Mouse (Mus musculus) intestine, postnatal 0 days (tissue): Measurements from ENCODE around the gene Lpar5. TPM values are rescaled to one million over a fixed set of nuclear protein-coding genes. Genes with fewer than 3 reads are reported as not detected.

Experiments
- ATAC-seq: fragments of 200-750 bp; cut with Nextera tagmentation; 2 replicates; pipeline ENCODE4 v1.8.0; 2017; ENCODE audit warnings: mild to moderate bottlenecking, moderate TSS enrichment, moderate library complexity
- H3K27ac ChIP-seq: fragments of 300-500 bp; sonication (generic); 2 replicates; pipeline ENCODE4 v1.5.1; 2014; ENCODE audit warnings: mild to moderate bottlenecking, low read depth, low read length, moderate library complexity
- H3K27me3 ChIP-seq: fragments of 300-500 bp; sonication (generic); replicated peaks from 2 replicates; pipeline ENCODE4 v1.6.1; 2014; ENCODE audit warnings: low read length, mixed read lengths; ENCODE audit not compliant: control insufficient read depth, insufficient read depth
- H3K36me3 ChIP-seq: fragments of 300-500 bp; sonication (generic); 2 replicates; pipeline ENCODE4 v1.6.1; 2014; ENCODE audit warnings: mild to moderate bottlenecking, moderate library complexity; ENCODE audit not compliant: control insufficient read depth, insufficient read depth
- H3K4me1 ChIP-seq: fragments of 300-500 bp; sonication (generic); replicated peaks from 2 replicates; pipeline ENCODE4 v1.6.1; 2014; ENCODE audit warnings: antibody characterized with exemption, low read length, mixed read lengths; ENCODE audit not compliant: control insufficient read depth, insufficient read depth
- H3K4me2 ChIP-seq: fragments of 300-500 bp; sonication (generic); replicated peaks from 2 replicates; pipeline ENCODE4 v1.6.1; 2014; ENCODE audit warnings: low read depth, mild to moderate bottlenecking, moderate library complexity
- H3K4me3 ChIP-seq: fragments of 300-500 bp; sonication (generic); 2 replicates; pipeline ENCODE4 v1.5.1; 2014; ENCODE audit warnings: low read depth, low read length
- H3K9ac ChIP-seq: fragments of 300-500 bp; sonication (generic); 2 replicates; pipeline ENCODE4 v1.6.1; 2014; ENCODE audit warnings: mild to moderate bottlenecking, low read depth, low read length
- H3K9me3 ChIP-seq: fragments of 300-500 bp; sonication (generic); 2 replicates; pipeline ENCODE4 v1.6.1; 2016; ENCODE audit warnings: mixed run types; ENCODE audit not compliant: control insufficient read depth
- CTCF ChIP-seq: sonication (generic); IDR thresholded peaks from 2 replicates; pipeline ENCODE4 v1.5.1; 2016; ENCODE audit warnings: low read depth, mild to moderate bottlenecking, control low read depth, antibody characterized with exemption, moderate library complexity
- WGBS: fragments of 180-500 bp; shearing (Covaris S2); extraction: QIAGEN DNeasy Blood & Tissue Kit; methylation state at CpG from one replicate; pipeline ENCODE4 v1.1.7; 2014; 5-methylcytosine and 5-hydroxymethylcytosine counted together
- polyA plus RNA-seq: library from polyadenylated mRNA; unstranded; fragments of >200 nt; fragmentation: Nextera tagmentation; extraction: Ambion mirVana; gene quantifications from 2 replicates; pipeline ENCODE4 v1.2.1, GENCODE M21; 2015

Lpar5 gene
- polyA plus RNA-seq, 1 experiment from 2014 or later: 9.9 TPM

DNA sequence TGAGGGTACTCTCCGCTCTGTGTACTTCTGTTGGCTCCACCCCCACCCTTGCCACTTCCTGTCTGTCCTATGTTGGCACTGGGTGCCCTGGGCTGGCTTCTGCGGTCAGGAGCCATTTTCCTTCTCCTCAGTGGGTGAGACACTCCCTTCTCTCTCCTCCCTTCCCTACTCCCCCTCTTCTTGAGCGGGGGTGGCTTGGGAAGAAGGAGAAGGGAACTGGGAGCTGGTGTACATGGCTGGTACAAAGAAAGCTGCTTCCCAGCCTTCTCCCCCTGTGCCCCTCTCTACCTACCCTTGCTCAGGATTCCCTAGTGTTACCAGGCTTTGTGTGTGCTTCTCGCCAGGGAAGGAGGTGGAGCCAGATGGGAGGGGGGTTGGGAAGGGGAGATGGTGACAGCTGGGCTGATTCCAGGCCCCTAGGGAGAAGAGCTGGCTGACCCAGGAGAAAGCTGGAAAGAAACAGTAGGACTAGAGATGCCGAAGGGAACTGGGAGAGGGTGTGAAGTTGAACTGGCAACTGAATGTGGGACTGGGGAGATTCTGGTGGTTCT, 31.8 kb downstream of the Lpar5 start:
- H3K9me3 ChIP-seq: no peaks in the 10 kb centered on the region
- no peak overlapping the region for H3K27ac ChIP-seq
- 41% methylated on average over 5 of the region's 5 CpGs for WGBS
- peaks cover 45% of the 10 kb centered on the region for H3K36me3 ChIP-seq
- H3K4me3 ChIP-seq: no peak overlapping the region
- H3K9ac ChIP-seq: no peak overlapping the region
- no peaks in the 10 kb centered on the region for H3K27me3 ChIP-seq
- no peak for ATAC-seq
- peak overlapping the region; percentile 31; the same call in 1 of the 2 replicates for H3K4me2 ChIP-seq
- H3K4me1 ChIP-seq: peaks cover 12% of the 10 kb centered on the region; the same call in 1 of the 2 replicates
- no peak for TF ChIP-seq CTCF

DNA sequence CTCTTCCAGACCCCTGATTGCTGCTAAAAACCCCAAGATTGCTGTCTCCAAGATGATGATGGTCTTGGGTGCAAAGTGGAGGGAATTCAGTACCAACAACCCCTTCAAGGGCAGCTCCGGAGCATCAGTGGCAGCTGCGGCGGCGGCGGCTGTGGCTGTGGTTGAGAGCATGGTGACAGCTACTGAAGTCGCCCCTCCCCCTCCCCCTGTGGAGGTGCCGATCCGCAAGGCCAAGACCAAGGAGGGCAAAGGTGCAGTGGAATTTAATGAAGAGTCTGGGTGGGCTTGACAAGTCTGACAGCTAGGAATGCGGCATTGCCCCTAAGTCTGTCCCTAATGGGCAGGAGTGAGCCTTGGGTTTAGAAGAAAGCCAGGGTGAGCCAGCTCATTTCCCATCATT, 33.7 kb downstream of the Lpar5 start:
- H3K4me3 ChIP-seq: no peak overlapping the region
- WGBS: 92% methylated on average over 9 of the region's 9 CpGs
- peaks cover 12% of the 10 kb centered on the region; the same call in 1 of the 2 replicates for H3K4me1 ChIP-seq
- no peak overlapping the region for H3K9ac ChIP-seq
- H3K36me3 ChIP-seq: peaks cover 64% of the 10 kb centered on the region
- ATAC-seq: no peak
- no peaks in the 10 kb centered on the region for H3K27me3 ChIP-seq
- H3K27ac ChIP-seq: no peak overlapping the region
- no peak overlapping the region for H3K4me2 ChIP-seq
- no peak for TF ChIP-seq CTCF
- no peaks in the 10 kb centered on the region for H3K9me3 ChIP-seq

DNA sequence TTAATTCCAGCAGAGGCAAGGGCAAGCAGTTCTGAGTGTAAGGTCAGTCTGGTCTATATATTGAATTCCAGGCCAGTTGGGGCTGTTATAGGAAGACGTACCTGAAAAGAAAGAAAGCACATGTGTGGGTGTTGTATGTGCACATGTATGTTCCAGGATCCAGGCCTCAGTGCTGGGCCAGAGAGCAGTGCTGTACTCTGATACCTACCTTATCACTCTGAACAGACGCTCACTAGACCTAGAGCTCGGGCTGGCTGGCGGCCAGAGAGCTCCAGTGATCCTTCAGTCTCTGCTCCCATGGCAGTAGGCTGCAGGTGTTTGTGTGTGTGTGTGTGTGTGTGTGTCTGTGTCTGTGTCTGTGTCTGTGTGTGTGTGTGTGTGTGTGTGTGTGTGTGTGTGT, 36.5 kb downstream of the Lpar5 start:
- Histone ChIP-seq H3K36me3 (peaks cover 91% of the 10 kb centered on the region), H3K27ac (no peak overlapping the region), H3K4me2 (no peak overlapping the region), H3K27me3 (no peaks in the 10 kb centered on the region), H3K9me3 (no peaks in the 10 kb centered on the region), H3K4me3 (no peak overlapping the region), H3K4me1 (no peaks in the 10 kb centered on the region), H3K9ac (no peak overlapping the region)
- ATAC-seq: no peak
- TF ChIP-seq CTCF: no peak
- 70% methylated on average over 4 of the region's 4 CpGs for WGBS

DNA sequence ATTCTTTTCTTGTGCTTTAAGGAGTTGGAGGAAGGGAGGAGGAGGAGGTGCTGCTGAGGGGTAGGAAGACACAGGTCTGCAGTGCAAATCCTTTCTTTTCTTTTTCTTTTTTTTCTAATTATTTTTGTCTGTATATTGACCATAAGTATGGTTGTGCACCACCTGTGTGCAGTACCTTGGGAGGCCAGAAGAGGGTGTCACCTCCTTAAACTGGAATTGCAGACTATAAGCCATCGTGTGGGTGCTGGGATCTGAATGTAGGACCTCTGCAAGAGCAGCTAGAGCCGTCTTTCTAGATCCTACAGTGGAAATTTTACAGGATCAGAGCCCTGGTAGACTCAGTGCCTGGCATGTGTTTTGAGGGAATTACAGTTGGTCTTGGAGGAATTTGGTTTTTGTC, 40.0 kb downstream of the Lpar5 start:
- no peaks in the 10 kb centered on the region for H3K4me1 ChIP-seq
- peaks cover 93% of the 10 kb centered on the region for H3K36me3 ChIP-seq
- WGBS: 92% methylated on average over 2 of the region's 2 CpGs
- peak; percentile 29; the same call in 1 of the 2 replicates for TF ChIP-seq CTCF
- no peak overlapping the region for H3K9ac ChIP-seq
- no peaks in the 10 kb centered on the region for H3K9me3 ChIP-seq
- H3K4me3 ChIP-seq: no peak overlapping the region
- no peak for ATAC-seq
- no peak overlapping the region for H3K27ac ChIP-seq
- H3K4me2 ChIP-seq: no peak overlapping the region
- H3K27me3 ChIP-seq: no peaks in the 10 kb centered on the region

DNA sequence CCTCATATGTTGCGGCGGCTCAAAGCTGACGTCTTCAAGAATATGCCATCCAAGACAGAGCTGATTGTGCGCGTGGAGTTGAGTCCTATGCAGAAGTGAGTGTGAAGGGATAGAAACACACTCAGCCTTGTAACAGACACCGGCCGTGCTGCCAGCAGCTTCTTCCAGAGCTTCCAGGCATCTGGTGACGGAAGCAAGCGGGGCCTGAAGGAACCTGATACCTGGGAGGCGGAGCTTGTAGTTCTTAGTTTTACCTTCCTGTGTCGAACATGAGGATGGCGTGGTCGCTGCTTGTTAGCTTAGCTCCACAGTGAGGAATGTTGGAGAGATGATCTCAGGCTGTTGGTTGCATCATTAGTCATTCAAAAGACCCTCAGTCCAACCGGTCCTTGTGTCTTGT, 41.7 kb downstream of the Lpar5 start:
- H3K36me3 ChIP-seq: peaks cover 99% of the 10 kb centered on the region
- no peak for ATAC-seq
- H3K9ac ChIP-seq: no peak overlapping the region
- no peaks in the 10 kb centered on the region for H3K27me3 ChIP-seq
- no peaks in the 10 kb centered on the region for H3K4me1 ChIP-seq
- H3K4me3 ChIP-seq: no peak overlapping the region
- no peak for TF ChIP-seq CTCF
- H3K27ac ChIP-seq: 0 out of 2 replicates have a peak overlapping the region, but pooled peaks have one; percentile 21
- WGBS: 83% methylated on average over 14 of the region's 14 CpGs
- H3K4me2 ChIP-seq: no peak overlapping the region
- no peaks in the 10 kb centered on the region for H3K9me3 ChIP-seq

DNA sequence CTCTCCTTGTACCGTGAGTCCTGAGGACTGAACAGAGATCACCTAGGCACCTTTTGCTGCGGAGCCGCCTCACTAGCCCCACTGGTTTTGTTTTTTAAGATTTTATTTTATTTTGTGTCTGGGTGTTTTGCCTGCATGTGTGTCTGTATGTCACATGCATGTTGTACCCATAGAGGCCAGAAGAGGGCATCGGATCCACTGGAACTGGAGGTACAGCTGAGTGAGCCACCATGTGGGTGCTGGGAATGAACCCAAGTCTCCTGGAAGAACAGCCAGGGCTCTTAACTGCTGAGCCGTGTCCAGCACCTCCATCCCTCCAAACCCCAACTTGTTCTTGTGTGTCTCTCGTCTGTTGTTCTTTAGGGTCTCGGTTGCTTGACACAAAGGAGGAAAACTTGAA, 43.2 kb downstream of the Lpar5 start:
- no peak overlapping the region for H3K9ac ChIP-seq
- H3K4me3 ChIP-seq: no peak overlapping the region
- H3K4me2 ChIP-seq: no peak overlapping the region
- ATAC-seq: peak; percentile 38; the same call in 1 of the 2 replicates
- H3K36me3 ChIP-seq: peaks cover 91% of the 10 kb centered on the region
- no peaks in the 10 kb centered on the region for H3K27me3 ChIP-seq
- H3K4me1 ChIP-seq: no peaks in the 10 kb centered on the region
- H3K27ac ChIP-seq: no peak overlapping the region
- WGBS: 92% methylated on average over 7 of the region's 7 CpGs
- TF ChIP-seq CTCF: peak; percentile 68
- no peaks in the 10 kb centered on the region for H3K9me3 ChIP-seq
